Mouse (Mus musculus) cerebellum, adult (tissue): ENCODE results near the gene Ube2v1.

ENCODE experiments used
- ATAC-seq: cut with Nextera tagmentation; 2 replicates; pipeline ENCODE4 v1.9.2; 2017; ENCODE audit warnings: mild to moderate bottlenecking, moderate library complexity, mixed read lengths; ENCODE audit not compliant: insufficient number of reproducible peaks, low FRiP score, low TSS enrichment

Gene Ube2v1

GRCm38 (mm10) chr2:167568112-167568511, 63.8 kb downstream of the Ube2v1 start:
- no peak for ATAC-seq

GRCm38 (mm10) chr2:167565682-167566081, 66.2 kb downstream of the Ube2v1 start:
- ATAC-seq = no peak

- no peak for ATAC-seq
Measured at GRCm38 (mm10) chr2:167565312-167565656, 66.6 kb downstream of the Ube2v1 start.

- ATAC-seq = no peak
Measured at GRCm38 (mm10) chr2:167564551-167565311, 67.2 kb downstream of the Ube2v1 start.

GRCm38 (mm10) chr2:167563703-167564102, 68.2 kb downstream of the Ube2v1 start:
- no peak for ATAC-seq

- ATAC-seq = no peak
Measured at GRCm38 (mm10) chr2:167563035-167563434, 68.9 kb downstream of the Ube2v1 start.

GRCm38 (mm10) chr2:167562101-167562500, 69.8 kb downstream of the Ube2v1 start:
- ATAC-seq = no peak

GRCm38 (mm10) chr2:167559413-167559812, 72.5 kb downstream of the Ube2v1 start:
- ATAC-seq = no peak
